Mouse (Mus musculus) heart, embryonic 13.5 days (tissue): Measurements from ENCODE around the gene Serac1. TPM values are rescaled to one million over a fixed set of nuclear protein-coding genes. Genes with fewer than 3 reads are reported as not detected.

Experiments
- ATAC-seq: fragments of 200-750 bp; cut with Nextera tagmentation; 2 replicates; pipeline ENCODE4 v1.8.0; 2017; ENCODE audit warnings: moderate TSS enrichment; ENCODE audit not compliant: insufficient number of reproducible peaks, low FRiP score, low TSS enrichment; ENCODE audit errors: extremely low read depth
- H3K27ac ChIP-seq: fragments of 300-500 bp; sonication (generic); replicated peaks from 2 replicates; pipeline ENCODE4 v1.5.1; 2015; ENCODE audit warnings: moderate library complexity, mild to moderate bottlenecking, inconsistent platforms
- H3K27me3 ChIP-seq: fragments of 300-500 bp; sonication (generic); replicated peaks from 2 replicates; pipeline ENCODE4 v1.6.1; 2015; ENCODE audit warnings: mild to moderate bottlenecking, inconsistent platforms
- H3K36me3 ChIP-seq: fragments of 300-500 bp; sonication (generic); 2 replicates; pipeline ENCODE4 v1.6.1; 2015; ENCODE audit warnings: mild to moderate bottlenecking, inconsistent platforms
- H3K4me1 ChIP-seq: fragments of 300-500 bp; sonication (generic); 2 replicates; pipeline ENCODE4 v1.6.1; 2015; ENCODE audit warnings: inconsistent platforms
- H3K4me2 ChIP-seq: fragments of 300-500 bp; sonication (generic); 2 replicates; pipeline ENCODE4 v1.6.1; 2015; ENCODE audit warnings: inconsistent platforms, mild to moderate bottlenecking, moderate library complexity
- H3K4me3 ChIP-seq: fragments of 300-500 bp; sonication (generic); 2 replicates; pipeline ENCODE4 v1.5.1; 2015; ENCODE audit warnings: moderate library complexity, mild to moderate bottlenecking, inconsistent platforms
- H3K9ac ChIP-seq: fragments of 300-500 bp; sonication (generic); 2 replicates; pipeline ENCODE4 v1.6.1; 2015; ENCODE audit warnings: inconsistent platforms, mild to moderate bottlenecking, moderate library complexity
- H3K9me3 ChIP-seq: fragments of 300-500 bp; sonication (generic); 2 replicates; pipeline ENCODE4 v1.6.1; 2016; ENCODE audit warnings: inconsistent platforms
- WGBS: fragments of 180-500 bp; shearing (Covaris S2); methylation state at CpG from one replicate; pipeline ENCODE4 v1.1.7; 2015; ENCODE audit warnings: mixed read lengths; 5-methylcytosine and 5-hydroxymethylcytosine counted together
- polyA plus RNA-seq: library from polyadenylated mRNA; unstranded; fragments of >200 nt; fragmentation: Nextera tagmentation; extraction: Ambion mirVana; gene quantifications from 2 replicates; pipeline ENCODE4 v1.2.1, GENCODE M21; 2015

Serac1 gene
- polyA plus RNA-seq, 1 experiment from 2014 or later, result 5.6 TPM

DNA sequence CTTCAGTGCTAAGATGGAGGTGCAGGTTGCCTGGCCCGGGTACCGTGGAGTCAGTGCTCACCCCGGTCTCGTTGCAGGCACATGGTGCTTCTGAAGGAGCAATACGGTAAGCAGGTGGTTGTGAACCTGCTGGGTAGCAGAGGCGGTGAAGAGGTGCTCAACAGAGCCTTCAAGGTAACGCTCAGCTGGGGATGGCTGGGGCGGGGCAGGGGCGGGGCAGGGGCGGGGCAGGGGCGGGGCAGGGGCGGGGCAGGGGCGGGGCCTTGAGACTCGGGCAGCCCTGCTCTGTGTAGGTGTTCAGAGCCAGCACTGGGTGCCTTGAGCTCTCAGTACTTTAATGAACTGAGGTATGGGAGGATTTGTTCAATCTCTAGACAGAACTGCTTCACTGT is 74.3 kb downstream of the Serac1 start:
- no peak for ATAC-seq
- no peak overlapping the region for H3K4me3 ChIP-seq
- peak overlapping the region; percentile 90 for H3K27ac ChIP-seq
- H3K9ac ChIP-seq, result 0 out of 2 replicates have a peak overlapping the region, but pooled peaks have one; percentile 40
- peaks cover 76% of the 10 kb centered on the region for H3K4me1 ChIP-seq
- WGBS, result 15% methylated on average over 11 of the region's 14 CpGs
- peak overlapping the region; percentile 33 for H3K4me2 ChIP-seq
- H3K36me3 ChIP-seq, result peaks cover 19% of the 10 kb centered on the region
- no peaks in the 10 kb centered on the region for H3K9me3 ChIP-seq
- H3K27me3 ChIP-seq, result no peaks in the 10 kb centered on the region

DNA sequence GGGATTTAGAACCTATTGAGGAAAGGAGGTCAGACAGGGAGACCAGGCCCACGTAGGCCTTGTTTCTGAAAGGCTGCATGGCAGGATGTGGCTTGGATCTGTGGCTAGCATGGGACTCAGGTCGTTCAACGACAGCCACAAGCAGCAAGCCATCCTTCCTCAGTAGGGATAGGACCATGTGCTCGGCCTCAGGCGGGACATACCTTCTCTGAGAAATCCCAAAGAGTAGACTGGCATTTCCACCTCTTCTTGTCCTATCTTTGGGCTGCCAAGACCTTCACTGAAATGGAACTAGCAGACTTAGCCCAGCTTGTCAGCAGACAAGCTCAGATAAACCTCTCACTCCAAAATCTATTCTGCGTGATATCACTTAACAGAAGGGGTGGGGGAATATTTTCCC is 75.9 kb downstream of the Serac1 start:
- no peak for ATAC-seq
- Histone ChIP-seq H3K4me2 (no peak overlapping the region), H3K27ac (peak overlapping the region; percentile 80), H3K9ac (no peak overlapping the region), H3K27me3 (no peaks in the 10 kb centered on the region), H3K4me3 (no peak overlapping the region), H3K9me3 (no peaks in the 10 kb centered on the region), H3K4me1 (peaks cover 80% of the 10 kb centered on the region), H3K36me3 (peaks cover 8% of the 10 kb centered on the region; the same call in 1 of the 2 replicates)
- WGBS, result 55% methylated on average over 6 of the region's 6 CpGs

GRCm38 (mm10) chr17:6002563-6002962 is 77.0 kb downstream of the Serac1 start:
- Histone ChIP-seq H3K9ac (no peak overlapping the region), H3K4me2 (no peak overlapping the region), H3K27me3 (no peaks in the 10 kb centered on the region), H3K27ac (no peak overlapping the region; the same call in 1 of the 2 replicates), H3K4me3 (no peak overlapping the region), H3K4me1 (peaks cover 82% of the 10 kb centered on the region), H3K9me3 (no peaks in the 10 kb centered on the region), H3K36me3 (peaks cover 8% of the 10 kb centered on the region; the same call in 1 of the 2 replicates)
- ATAC-seq, result no peak
- 85% methylated on average over 6 of the region's 6 CpGs for WGBS

DNA sequence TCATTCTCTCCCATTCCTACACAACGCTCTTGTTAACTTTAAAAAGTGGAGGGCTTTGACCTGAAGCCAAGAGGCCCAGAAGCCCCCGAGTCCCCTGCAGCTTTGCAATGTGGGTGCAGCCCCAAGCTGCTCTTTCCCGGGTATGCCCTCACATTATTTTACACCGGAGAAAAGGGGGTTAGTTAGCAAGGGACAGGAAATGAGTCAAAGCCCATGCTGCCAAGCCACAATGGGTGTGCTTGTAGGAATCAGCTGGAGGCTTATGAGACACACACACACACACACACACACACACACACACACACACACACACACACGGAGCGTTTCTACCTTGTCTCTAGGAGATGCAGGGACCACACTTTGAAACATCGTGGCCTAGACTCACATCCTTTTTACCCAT is 77.7 kb downstream of the Serac1 start:
- no peak for ATAC-seq
- Histone ChIP-seq H3K27ac (0 out of 2 replicates have a peak overlapping the region, but pooled peaks have one; percentile 15), H3K9ac (no peak overlapping the region), H3K4me3 (no peak overlapping the region), H3K4me2 (no peak overlapping the region), H3K27me3 (no peaks in the 10 kb centered on the region), H3K9me3 (no peaks in the 10 kb centered on the region), H3K4me1 (peaks cover 80% of the 10 kb centered on the region), H3K36me3 (peaks cover 8% of the 10 kb centered on the region; the same call in 1 of the 2 replicates)
- WGBS, result 63% methylated on average over 7 of the region's 7 CpGs

- H3K4me3 ChIP-seq, result no peak overlapping the region
- no peak for ATAC-seq
- peaks cover 82% of the 10 kb centered on the region for H3K4me1 ChIP-seq
These were observed 78.2 kb downstream of the Serac1 start for GRCm38 (mm10) chr17:6001389-6001788.

DNA sequence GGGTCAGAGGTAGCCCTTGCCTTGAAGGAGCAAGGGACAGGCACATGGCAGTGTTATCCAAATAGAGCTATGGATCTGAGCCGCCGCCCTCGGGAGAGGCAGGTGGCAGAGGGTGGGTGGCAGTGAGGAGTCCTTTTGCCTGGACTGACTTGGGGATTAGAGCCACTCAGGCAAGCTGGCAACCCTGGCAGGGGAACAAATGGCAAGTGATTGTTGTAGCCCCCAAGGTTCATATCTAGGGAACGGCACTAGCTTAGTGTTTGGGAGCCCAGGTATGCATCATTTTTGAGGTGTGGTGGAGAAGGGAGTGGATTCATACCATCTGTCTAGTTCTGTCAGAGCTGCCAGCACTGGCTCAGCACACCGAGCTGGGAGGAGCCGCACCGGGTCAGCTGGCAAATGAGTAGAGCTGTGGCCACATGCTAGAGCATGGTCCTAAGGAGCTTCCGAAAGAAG is 78.6 kb downstream of the Serac1 start:
- no peak for ATAC-seq
- H3K27me3 ChIP-seq, result no peaks in the 10 kb centered on the region
- H3K4me2 ChIP-seq, result no peak overlapping the region
- no peak overlapping the region for H3K9ac ChIP-seq
- H3K9me3 ChIP-seq, result no peaks in the 10 kb centered on the region
- peaks cover 8% of the 10 kb centered on the region; the same call in 1 of the 2 replicates for H3K36me3 ChIP-seq
- H3K27ac ChIP-seq, result no peak overlapping the region
- no peak overlapping the region for H3K4me3 ChIP-seq
- WGBS, result 83% methylated on average over 8 of the region's 8 CpGs
- H3K4me1 ChIP-seq, result peaks cover 82% of the 10 kb centered on the region

More at GRCm38 (mm10) chr17:6001389-6001788, 78.2 kb downstream of the Serac1 start:
- Histone ChIP-seq H3K9me3 (no peaks in the 10 kb centered on the region), H3K36me3 (peaks cover 8% of the 10 kb centered on the region; the same call in 1 of the 2 replicates), H3K9ac (no peak overlapping the region), H3K27ac (0 out of 2 replicates have a peak overlapping the region, but pooled peaks have one; percentile 15), H3K27me3 (no peaks in the 10 kb centered on the region), H3K4me2 (no peak overlapping the region)
- WGBS, result 76% methylated on average over 6 of the region's 6 CpGs

- Histone ChIP-seq H3K9ac (0 out of 2 replicates have a peak overlapping the region, but pooled peaks have one; percentile 65), H3K9me3 (no peaks in the 10 kb centered on the region), H3K27ac (peak overlapping the region; percentile 98), H3K4me2 (no peak overlapping the region), H3K4me3 (no peak overlapping the region), H3K36me3 (peaks cover 8% of the 10 kb centered on the region; the same call in 1 of the 2 replicates), H3K4me1 (peaks cover 82% of the 10 kb centered on the region), H3K27me3 (no peaks in the 10 kb centered on the region)
- ATAC-seq, result no peak
- WGBS, result 66% methylated on average over 5 of the region's 5 CpGs
These were observed 80.5 kb downstream of the Serac1 start for GRCm38 (mm10) chr17:5999039-5999543.

DNA sequence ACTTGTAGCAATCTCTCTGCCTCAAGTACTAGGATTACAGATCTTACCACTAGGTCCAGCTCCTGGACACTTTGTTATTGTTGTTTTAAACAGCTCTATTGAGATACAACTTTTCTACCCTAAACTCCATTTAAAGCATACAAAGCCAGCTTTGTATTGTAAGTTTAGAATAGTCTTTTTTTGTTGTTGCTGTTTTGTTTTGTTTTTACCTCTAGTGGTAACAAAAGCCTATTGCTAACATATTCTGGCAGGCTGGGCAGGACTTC is 81.4 kb downstream of the Serac1 start:
- ATAC-seq, result no peak
- H3K36me3 ChIP-seq, result peaks cover 3% of the 10 kb centered on the region; the same call in 1 of the 2 replicates
- peaks cover 85% of the 10 kb centered on the region for H3K4me1 ChIP-seq
- peak overlapping the region; percentile 50 for H3K4me2 ChIP-seq
- H3K4me3 ChIP-seq, result no peak overlapping the region
- peak overlapping the region; percentile 98 for H3K27ac ChIP-seq
- no peaks in the 10 kb centered on the region for H3K27me3 ChIP-seq
- H3K9ac ChIP-seq, result peak overlapping the region; percentile 65
- H3K9me3 ChIP-seq, result no peaks in the 10 kb centered on the region

DNA sequence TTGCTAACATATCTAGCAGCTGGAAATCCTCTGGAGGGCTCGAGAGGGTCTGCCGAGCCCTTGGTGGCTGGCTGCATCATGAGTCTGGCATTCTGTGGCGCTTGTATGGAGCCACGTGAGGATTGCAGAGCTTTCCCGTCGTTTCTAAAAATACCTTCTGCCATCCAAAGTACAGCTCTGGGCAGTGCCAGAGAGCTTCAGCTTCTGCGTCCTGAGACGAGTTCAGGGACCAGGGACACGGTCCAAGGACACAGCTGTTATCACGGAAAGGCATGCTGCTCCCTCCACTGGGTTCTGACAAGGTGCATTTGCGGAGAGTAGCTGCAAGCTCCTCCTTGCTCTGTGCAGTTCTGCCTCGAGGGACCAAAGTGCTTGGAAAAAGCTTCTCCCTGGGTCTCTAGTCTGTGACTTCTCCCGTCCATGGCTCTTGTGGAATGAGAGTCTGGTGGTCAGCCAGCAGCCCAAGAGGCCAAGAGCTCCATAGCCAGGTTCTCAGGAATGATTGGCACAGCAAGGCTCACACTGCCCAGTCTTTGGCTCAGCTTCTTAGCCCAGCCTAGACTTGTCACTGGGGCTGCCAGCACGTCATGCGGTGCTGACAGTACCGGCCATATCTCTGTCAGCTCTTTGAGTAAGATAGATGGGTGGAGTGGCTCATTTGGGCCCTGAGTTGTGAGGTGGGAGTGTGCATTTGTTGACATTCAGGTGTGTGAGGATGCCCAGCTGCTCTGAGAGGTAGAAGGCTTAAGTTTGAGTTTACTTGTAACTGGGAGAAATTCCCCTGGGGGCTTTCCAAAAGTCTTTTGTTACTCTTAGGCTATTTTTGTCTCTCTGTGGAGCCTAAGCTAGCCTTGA is 81.9 kb downstream of the Serac1 start:
- Histone ChIP-seq H3K9ac (peak overlapping the region; percentile 56), H3K9me3 (no peaks in the 10 kb centered on the region), H3K4me1 (peaks cover 85% of the 10 kb centered on the region), H3K36me3 (no peaks in the 10 kb centered on the region), H3K4me3 (no peak overlapping the region), H3K27me3 (no peaks in the 10 kb centered on the region), H3K27ac (peak overlapping the region; percentile 98), H3K4me2 (peak overlapping the region; percentile 50)
- WGBS, result 29% methylated on average over 16 of the region's 16 CpGs
- ATAC-seq, result peak; percentile 72; the same call in 1 of the 2 replicates

DNA sequence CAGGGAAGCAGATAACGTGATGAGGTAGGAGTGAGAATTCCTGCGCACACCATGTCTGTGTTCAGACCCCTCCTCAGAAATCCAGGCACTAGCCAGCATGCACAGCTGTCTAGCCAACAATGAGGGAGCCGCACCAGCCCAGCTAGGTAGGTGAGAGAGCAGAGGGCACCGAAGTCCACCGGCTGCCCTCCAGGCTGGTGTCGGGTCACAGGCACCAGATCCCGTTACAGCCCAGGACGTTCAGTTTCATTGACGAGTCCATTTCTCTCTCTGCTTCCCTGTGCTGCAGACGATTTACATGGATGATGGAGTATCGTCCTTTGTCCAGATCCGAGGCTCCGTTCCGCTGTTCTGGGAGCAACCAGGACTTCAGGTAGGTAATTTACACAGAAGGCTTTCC is 83.0 kb downstream of the Serac1 start:
- no peaks in the 10 kb centered on the region for H3K36me3 ChIP-seq
- 67% methylated on average over 14 of the region's 14 CpGs for WGBS
- peak overlapping the region; percentile 98 for H3K27ac ChIP-seq
- H3K4me2 ChIP-seq, result peak overlapping the region; percentile 50
- no peaks in the 10 kb centered on the region for H3K27me3 ChIP-seq
- H3K4me1 ChIP-seq, result peaks cover 76% of the 10 kb centered on the region
- ATAC-seq, result no peak
- no peak overlapping the region for H3K4me3 ChIP-seq
- peak overlapping the region; percentile 63 for H3K9ac ChIP-seq
- no peaks in the 10 kb centered on the region for H3K9me3 ChIP-seq

DNA sequence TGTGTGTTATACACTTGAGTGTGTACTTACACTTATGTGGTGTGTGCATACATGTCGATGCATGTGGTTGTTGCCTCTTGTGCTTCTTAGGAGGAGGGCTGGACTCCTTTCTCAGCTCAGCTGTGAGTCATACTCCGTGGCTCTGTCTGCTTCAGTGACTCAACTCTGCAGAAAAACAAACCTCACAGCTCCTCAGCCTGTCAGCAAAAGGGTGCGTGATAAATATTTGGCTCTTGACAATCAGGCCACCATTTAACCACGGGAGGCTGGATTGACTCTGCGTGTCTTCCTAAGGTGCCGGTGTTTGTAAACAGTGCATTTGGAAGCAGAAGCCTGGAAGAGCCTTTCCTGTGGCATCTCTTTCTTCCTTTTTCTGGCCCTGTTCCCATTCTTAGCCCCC is 84.9 kb downstream of the Serac1 start:
- no peak overlapping the region for H3K4me2 ChIP-seq
- H3K27ac ChIP-seq, result peak overlapping the region; percentile 98
- H3K36me3 ChIP-seq, result 0 out of 2 replicates have a peak, but pooled peaks cover 2% of the 10 kb centered on the region
- H3K9me3 ChIP-seq, result no peaks in the 10 kb centered on the region
- no peak overlapping the region for H3K4me3 ChIP-seq
- no peaks in the 10 kb centered on the region for H3K27me3 ChIP-seq
- no peak overlapping the region for H3K9ac ChIP-seq
- no peak for ATAC-seq
- H3K4me1 ChIP-seq, result peaks cover 68% of the 10 kb centered on the region
- WGBS, result 50% methylated on average over 6 of the region's 6 CpGs
